Mouse (Mus musculus): ENCODE data around the gene Dscaml1. TPM values are rescaled to one million over a fixed set of nuclear protein-coding genes. Genes with fewer than 3 reads are reported as not detected.

Gene Dscaml1
- total RNA-seq, 2 experiments from 2014 or later = not detected

GRCm38 (mm10) chr9:45504977-45505376 lies 78.5 kb downstream of the Dscaml1 start:
- peak; percentile 19 for DNase-seq
- no peak for TF ChIP-seq CTCF (IDR thresholded peaks at IDR 0.05)
- intact Hi-C loops (cut with DNase I) = no loop called here
- Histone ChIP-seq H3K27ac (no peak overlapping the region), H3K4me3 (no peak overlapping the region)

GRCm38 (mm10) chr9:45505487-45505939 lies 79.1 kb downstream of the Dscaml1 start:
- TF ChIP-seq CTCF (IDR thresholded peaks at IDR 0.05) = no peak
- no peak for DNase-seq
- Histone ChIP-seq H3K27ac (no peak overlapping the region), H3K4me3 (no peak overlapping the region)
- intact Hi-C loops (cut with DNase I) = no loop called here

- TF ChIP-seq CTCF (IDR thresholded peaks at IDR 0.05) = no peak
- DNase-seq = no peak
- no peak overlapping the region for H3K27ac ChIP-seq
- H3K4me3 ChIP-seq = no peak overlapping the region
- intact Hi-C loops (cut with DNase I) = no loop called here
These were observed 81.1 kb downstream of the Dscaml1 start for GRCm38 (mm10) chr9:45507482-45507881.

GRCm38 (mm10) chr9:45510806-45511546 lies 84.5 kb downstream of the Dscaml1 start:
- TF ChIP-seq CTCF (IDR thresholded peaks at IDR 0.05) = no peak
- Histone ChIP-seq H3K4me3 (no peak overlapping the region), H3K27ac (no peak overlapping the region)
- DNase-seq = no peak
- intact Hi-C loops (cut with DNase I) = no loop called here

GRCm38 (mm10) chr9:45517993-45518705 lies 91.7 kb downstream of the Dscaml1 start:
- no peak overlapping the region for H3K27ac ChIP-seq
- TF ChIP-seq CTCF (IDR thresholded peaks at IDR 0.05) = no peak
- intact Hi-C loops (cut with DNase I) = no loop called here
- H3K4me3 ChIP-seq = no peak overlapping the region
- DNase-seq = no peak

GRCm38 (mm10) chr9:45519841-45520240 lies 93.4 kb downstream of the Dscaml1 start:
- H3K4me3 ChIP-seq = no peak overlapping the region
- DNase-seq = no peak
- no peak overlapping the region for H3K27ac ChIP-seq
- intact Hi-C loops (cut with DNase I) = no loop called here
- no peak for TF ChIP-seq CTCF (IDR thresholded peaks at IDR 0.05)

GRCm38 (mm10) chr9:45522866-45523265 lies 96.4 kb downstream of the Dscaml1 start:
- H3K27ac ChIP-seq = no peak overlapping the region
- H3K4me3 ChIP-seq = no peak overlapping the region
- no peak for TF ChIP-seq CTCF (IDR thresholded peaks at IDR 0.05)
- DNase-seq = no peak
- intact Hi-C loops (cut with DNase I) = no loop called here

GRCm38 (mm10) chr9:45524505-45524904 lies 98.1 kb downstream of the Dscaml1 start:
- DNase-seq = no peak
- no peak overlapping the region for H3K4me3 ChIP-seq
- no peak overlapping the region for H3K27ac ChIP-seq
- no peak for TF ChIP-seq CTCF (IDR thresholded peaks at IDR 0.05)
- intact Hi-C loops (cut with DNase I) = no loop called here

GRCm38 (mm10) chr9:45533253-45533652 lies 106.8 kb downstream of the Dscaml1 start:
- H3K27ac ChIP-seq = no peak overlapping the region
- intact Hi-C loops (cut with DNase I) = no loop called here
- no peak overlapping the region for H3K4me3 ChIP-seq
- no peak for TF ChIP-seq CTCF (IDR thresholded peaks at IDR 0.05)
- DNase-seq = no peak

- Histone ChIP-seq H3K27ac (no peak overlapping the region), H3K4me3 (no peak overlapping the region)
- intact Hi-C loops (cut with DNase I) = no loop called here
- DNase-seq = no peak
- no peak for TF ChIP-seq CTCF (IDR thresholded peaks at IDR 0.05)
These were observed 108.1 kb downstream of the Dscaml1 start for GRCm38 (mm10) chr9:45534472-45534988.

- TF ChIP-seq CTCF (IDR thresholded peaks at IDR 0.05) = no peak
- H3K4me3 ChIP-seq = no peak overlapping the region
- intact Hi-C loops (cut with DNase I) = no loop called here
These were observed 111.2 kb downstream of the Dscaml1 start for GRCm38 (mm10) chr9:45537649-45538048.

GRCm38 (mm10) chr9:45539265-45540044 lies 113.0 kb downstream of the Dscaml1 start:
- H3K27ac ChIP-seq = no peak overlapping the region
- no peak for TF ChIP-seq CTCF (IDR thresholded peaks at IDR 0.05)
- H3K4me3 ChIP-seq = no peak overlapping the region
- no peak for DNase-seq
- intact Hi-C loops (cut with DNase I) = no loop called here

More at GRCm38 (mm10) chr9:45537649-45538048, 111.2 kb downstream of the Dscaml1 start:
- no peak for DNase-seq
- no peak overlapping the region for H3K27ac ChIP-seq
